ENCODE assay signal across 13 mouse cellular contexts in the genomic region with DNA sequence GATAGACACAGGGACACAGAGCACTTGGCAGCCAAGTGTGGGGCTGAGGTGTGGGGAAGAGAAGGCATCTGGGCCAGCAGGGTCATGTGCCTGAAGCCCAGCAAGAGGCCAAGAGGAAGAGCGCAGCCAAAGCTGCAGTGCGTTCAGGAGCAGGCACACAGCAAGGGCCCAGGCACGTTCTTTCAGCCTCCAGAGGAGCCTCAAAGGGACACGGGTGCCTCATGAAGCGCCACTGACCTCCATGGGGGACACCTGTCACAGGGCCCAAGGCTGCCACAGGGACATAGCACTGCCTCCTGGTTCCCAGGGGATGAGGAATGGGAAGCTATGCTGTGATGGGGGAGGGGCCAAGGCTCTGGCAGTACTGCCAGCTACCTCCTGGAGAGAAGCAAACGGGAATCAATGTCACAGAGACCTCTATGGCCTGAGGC.
DNase-seq lines count a peak whose midpoint lies in the region; ATAC-seq lines count a peak whose summit lies in the region.
"Had no signal": no experiment of that assay in that cellular context is flagged by ENCODE, and none has a peak within 500 bp of the region (broad histone marks: within the 10 kb centered on the region; RNA-seq: fewer than 3 reads in every experiment).

No protein-coding gene starts in this region.

- H3K36me3 ChIP-seq in heart, embryonic 11.5 days (ENCODE audit: control insufficient read depth, insufficient read depth, low read length): no peaks in the 10 kb centered on the region
- H3K36me3 ChIP-seq: hindbrain, embryonic 15.5 days had no signal

- no peak overlapping the region for H3K4me2 ChIP-seq in heart, embryonic 11.5 days
- H3K4me2 ChIP-seq: hindbrain, embryonic 15.5 days had no signal

- no peak for ATAC-seq in heart, embryonic 11.5 days (replicated peaks; ENCODE audit: insufficient number of reproducible peaks, low FRiP score, low TSS enrichment)

- no peak overlapping the region for H3K27ac ChIP-seq in heart, embryonic 11.5 days (ENCODE audit: low read depth, low read length)
- H3K27ac ChIP-seq: hindbrain, embryonic 15.5 days; liver, embryonic 14.5 days had no signal

- no peaks in the 10 kb centered on the region for H3K9me3 ChIP-seq in heart, embryonic 11.5 days (replicated peaks; ENCODE audit: control insufficient read depth, low read length)
- H3K9me3 ChIP-seq: hindbrain, embryonic 15.5 days had no signal

- peaks cover 14% of the 10 kb centered on the region for H3K4me1 ChIP-seq in heart, embryonic 11.5 days (ENCODE audit: control insufficient read depth, insufficient read depth, low read length)

- no peak overlapping the region for H3K9ac ChIP-seq in heart, embryonic 11.5 days (ENCODE audit: low read depth, low read length)
- H3K9ac ChIP-seq: hindbrain, embryonic 15.5 days; liver, embryonic 14.5 days had no signal

- no peak overlapping the region for H3K4me3 ChIP-seq in heart, embryonic 11.5 days (ENCODE audit: low read depth, low read length)
- H3K4me3 ChIP-seq: hindbrain, embryonic 15.5 days had no signal

- H3K27me3 ChIP-seq in heart, embryonic 11.5 days (ENCODE audit: control insufficient read depth, insufficient read depth, low read length): no peaks in the 10 kb centered on the region
- H3K27me3 ChIP-seq: CH12.LX; hindbrain, embryonic 15.5 days had no signal

- DNase-seq in heart, adult 11 months: peak; percentile 97
- DNase-seq in adrenal gland, postnatal 10 days: peak; percentile 83
- peak; percentile 20 to 23 for DNase-seq in cerebellum, postnatal 36 days
- DNase-seq in kidney, adult 9 months: peak; percentile 86
- no peak for DNase-seq in urinary bladder, postnatal 10 days (ENCODE audit: low spot score)
- DNase-seq in embryo, embryonic 9.5 days (ENCODE audit: extremely low spot score): no peak
- DNase-seq in right cerebral cortex, adult 2 months (ENCODE audit: low spot score in 2 of 2): no peak
- DNase-seq: spleen, adult 18-20 months; thymus, adult 2 months had no signal

- 26% methylated on average over 6 of the region's 6 CpGs for WGBS in heart, embryonic 11.5 days (ENCODE audit: insufficient replicate concordance)

Comparison
In these comparisons a context has a peak if more than half of its experiments do, and no peak if none do; other contexts are left out.
1. DNase-seq: peak in heart, adult 11 months (single experiment), adrenal gland, postnatal 10 days (single experiment), cerebellum, postnatal 36 days (2 of 2) and kidney, adult 9 months (single experiment); none in urinary bladder, postnatal 10 days (single experiment), embryo, embryonic 9.5 days (single experiment) and right cerebral cortex, adult 2 months (0 of 2).